Mouse (Mus musculus) liver, embryonic 13.5 days (tissue): Measurements from ENCODE around the gene Sin3b. TPM values are rescaled to one million over a fixed set of nuclear protein-coding genes. Genes with fewer than 3 reads are reported as not detected.
A peak's percentile ranks its signal among the peaks of the same experiment; 100 is the strongest.
"Not testable (repeated sequence)": the region's sequence is repeated elsewhere in the genome, so short reads cannot be mapped to it uniquely, and the experiment has no call there.

Source experiments
- ATAC-seq: fragments of 200-750 bp; cut with Nextera tagmentation; 2 replicates; pipeline ENCODE4 v1.8.0; 2017; ENCODE audit warnings: low read depth, mild to moderate bottlenecking, moderate number of reproducible peaks, moderate library complexity
- DNase-seq: peaks from one replicate; pipeline ENCODE4 v3.0.0; 2022
- H3K27ac ChIP-seq: fragments of 300-500 bp; sonication (generic); 2 replicates; pipeline ENCODE4 v1.5.1; 2015; ENCODE audit warnings: moderate library complexity, mild to moderate bottlenecking, inconsistent platforms
- H3K27me3 ChIP-seq: fragments of 300-500 bp; sonication (generic); 2 replicates; pipeline ENCODE4 v1.6.1; 2015; ENCODE audit warnings: mild to moderate bottlenecking, inconsistent platforms
- H3K36me3 ChIP-seq: fragments of 300-500 bp; sonication (generic); 2 replicates; pipeline ENCODE4 v1.6.1; 2015; ENCODE audit warnings: mild to moderate bottlenecking, inconsistent platforms
- H3K4me1 ChIP-seq: fragments of 300-500 bp; sonication (generic); replicated peaks from 2 replicates; pipeline ENCODE4 v1.6.1; 2015; ENCODE audit warnings: inconsistent platforms
- H3K4me2 ChIP-seq: fragments of 300-500 bp; sonication (generic); 2 replicates; pipeline ENCODE4 v1.6.1; 2015; ENCODE audit warnings: inconsistent platforms, mild to moderate bottlenecking, moderate library complexity
- H3K4me3 ChIP-seq: fragments of 300-500 bp; sonication (generic); replicated peaks from 2 replicates; pipeline ENCODE4 v1.5.1; 2015; ENCODE audit warnings: mild to moderate bottlenecking, inconsistent platforms
- H3K9ac ChIP-seq: fragments of 300-500 bp; sonication (generic); 2 replicates; pipeline ENCODE4 v1.6.1; 2015; ENCODE audit warnings: mild to moderate bottlenecking, inconsistent platforms
- H3K9me3 ChIP-seq: fragments of 300-500 bp; sonication (generic); replicated peaks from 2 replicates; pipeline ENCODE4 v1.6.1; 2016; ENCODE audit warnings: inconsistent platforms
- WGBS: fragments of 180-500 bp; shearing (Covaris S2); methylation state at CpG from one replicate; pipeline ENCODE4 v1.1.7; 2015; ENCODE audit not compliant: insufficient replicate concordance; 5-methylcytosine and 5-hydroxymethylcytosine counted together
- polyA plus RNA-seq: library from polyadenylated mRNA; unstranded; fragments of >200 nt; fragmentation: Nextera tagmentation; extraction: Ambion mirVana; gene quantifications from 2 replicates; pipeline ENCODE4 v1.2.1, GENCODE M21; 2015

Sin3b gene
- 65.0 and 68.0 TPM in 2 replicates for polyA plus RNA-seq

GRCm38 (mm10) chr8:72722769-72723650 is at the start of gene Sin3b:
Gene Sin3b, plus strand, starts transcription at chr8:72723285.
- H3K4me2 ChIP-seq: peak within 1 kb of the TSS; percentile 86
- peak; percentile 97 for ATAC-seq
- no peaks in the 10 kb centered on the region for H3K9me3 ChIP-seq
- H3K4me1 ChIP-seq: peaks cover 27% of the 10 kb centered on the region
- no peaks in the 10 kb centered on the region for H3K27me3 ChIP-seq
- peak within 1 kb of the TSS; percentile 92 for H3K9ac ChIP-seq
- H3K4me3 ChIP-seq: peak within 1 kb of the TSS; percentile 96
- 13% methylated on average over 56 of the region's 56 CpGs for WGBS
- H3K36me3 ChIP-seq: peaks cover 32% of the 10 kb centered on the region
- DNase-seq: peak; percentile 91
- H3K27ac ChIP-seq: peak within 1 kb of the TSS; percentile 18; the same call in 1 of the 2 replicates

- ATAC-seq (no peak), DNase-seq (no peak)
- Histone ChIP-seq H3K9me3 (no peaks in the 10 kb centered on the region), H3K4me1 (no peaks in the 10 kb centered on the region), H3K27me3 (no peaks in the 10 kb centered on the region), H3K27ac (no peak overlapping the region), H3K4me2 (no peak overlapping the region), H3K36me3 (no peaks in the 10 kb centered on the region), H3K4me3 (no peak overlapping the region), H3K9ac (no peak overlapping the region)
- WGBS: 65% methylated on average over 2 of the region's 2 CpGs
Measured at GRCm38 (mm10) chr8:72674184-72674583, 48.9 kb upstream of the Sin3b start.

- H3K4me2 ChIP-seq: no peak overlapping the region
- H3K4me3 ChIP-seq: no peak overlapping the region
- H3K4me1 ChIP-seq: no peaks in the 10 kb centered on the region
- no peak overlapping the region for H3K27ac ChIP-seq
- 42% methylated on average over 4 of the region's 4 CpGs for WGBS
- ATAC-seq: no peak
- no peaks in the 10 kb centered on the region for H3K36me3 ChIP-seq
- H3K27me3 ChIP-seq: no peaks in the 10 kb centered on the region
- H3K9me3 ChIP-seq: no peaks in the 10 kb centered on the region
- DNase-seq: no peak
- no peak overlapping the region for H3K9ac ChIP-seq
Measured at GRCm38 (mm10) chr8:72676436-72676835, 46.6 kb upstream of the Sin3b start.

GRCm38 (mm10) chr8:72676844-72677243 is 46.2 kb upstream of the Sin3b start:
- not testable (repeated sequence) for H3K9ac ChIP-seq
- WGBS: 70% methylated on average over 2 of the region's 2 CpGs

GRCm38 (mm10) chr8:72677331-72677730 is 45.8 kb upstream of the Sin3b start:
- Histone ChIP-seq H3K9me3 (no peaks in the 10 kb centered on the region), H3K4me3 (no peak overlapping the region), H3K4me2 (no peak overlapping the region), H3K4me1 (no peaks in the 10 kb centered on the region), H3K27me3 (no peaks in the 10 kb centered on the region), H3K36me3 (no peaks in the 10 kb centered on the region), H3K9ac (no peak overlapping the region), H3K27ac (no peak overlapping the region)
- WGBS: 57% methylated on average over 5 of the region's 5 CpGs
- ATAC-seq (no peak), DNase-seq (no peak)

More at GRCm38 (mm10) chr8:72676844-72677243, 46.2 kb upstream of the Sin3b start:
- H3K4me2 ChIP-seq, H3K9me3 ChIP-seq, H3K27ac ChIP-seq, DNase-seq, ATAC-seq, H3K36me3 ChIP-seq, H3K4me3 ChIP-seq, H3K27me3 ChIP-seq, H3K4me1 ChIP-seq: not testable (repeated sequence)

- Histone ChIP-seq H3K9me3 (no peaks in the 10 kb centered on the region), H3K27ac (no peak overlapping the region), H3K27me3 (no peaks in the 10 kb centered on the region), H3K36me3 (no peaks in the 10 kb centered on the region), H3K4me3 (no peak overlapping the region), H3K4me2 (no peak overlapping the region), H3K9ac (no peak overlapping the region), H3K4me1 (no peaks in the 10 kb centered on the region)
- ATAC-seq (no peak), DNase-seq (peak; percentile 11)
- WGBS: 14% methylated on average over 3 of the region's 3 CpGs
Measured at GRCm38 (mm10) chr8:72680133-72680532, 43.0 kb upstream of the Sin3b start.

GRCm38 (mm10) chr8:72682051-72682687 is 40.9 kb upstream of the Sin3b start:
- no peak for ATAC-seq
- DNase-seq: no peak
- Histone ChIP-seq H3K36me3 (no peaks in the 10 kb centered on the region), H3K27me3 (no peaks in the 10 kb centered on the region), H3K9ac (no peak overlapping the region), H3K4me3 (no peak overlapping the region), H3K9me3 (no peaks in the 10 kb centered on the region), H3K27ac (no peak overlapping the region), H3K4me1 (no peaks in the 10 kb centered on the region), H3K4me2 (no peak overlapping the region)
- WGBS: 64% methylated on average over 4 of the region's 4 CpGs

- DNase-seq (no peak), ATAC-seq (peak; percentile 55)
- Histone ChIP-seq H3K27me3 (no peaks in the 10 kb centered on the region), H3K9ac (no peak overlapping the region), H3K36me3 (no peaks in the 10 kb centered on the region), H3K4me3 (no peak overlapping the region), H3K27ac (no peak overlapping the region; the same call in 1 of the 2 replicates), H3K4me2 (no peak overlapping the region), H3K4me1 (no peaks in the 10 kb centered on the region), H3K9me3 (no peaks in the 10 kb centered on the region)
- 10% methylated on average over 2 of the region's 2 CpGs for WGBS
Measured at GRCm38 (mm10) chr8:72683010-72683521, 40.0 kb upstream of the Sin3b start.

GRCm38 (mm10) chr8:72683572-72684099 is 39.4 kb upstream of the Sin3b start:
- H3K27ac ChIP-seq, ATAC-seq, DNase-seq: not testable (repeated sequence)

GRCm38 (mm10) chr8:72698349-72698926 is 24.6 kb upstream of the Sin3b start:
- DNase-seq (no peak), ATAC-seq (no peak)
- H3K9me3 ChIP-seq: no peaks in the 10 kb centered on the region
- no peaks in the 10 kb centered on the region for H3K27me3 ChIP-seq
- no peak overlapping the region for H3K4me3 ChIP-seq
- no peak overlapping the region for H3K9ac ChIP-seq
- H3K36me3 ChIP-seq: no peaks in the 10 kb centered on the region
- no peak overlapping the region for H3K27ac ChIP-seq
- no peaks in the 10 kb centered on the region for H3K4me1 ChIP-seq
- no peak overlapping the region for H3K4me2 ChIP-seq
- 78% methylated on average over 2 of the region's 2 CpGs for WGBS

More at GRCm38 (mm10) chr8:72683572-72684099, 39.4 kb upstream of the Sin3b start:
- WGBS: 61% methylated on average over 5 of the region's 5 CpGs
- not testable (repeated sequence) for H3K4me2 ChIP-seq, H3K4me1 ChIP-seq, H3K9ac ChIP-seq, H3K27me3 ChIP-seq, H3K36me3 ChIP-seq, H3K9me3 ChIP-seq, H3K4me3 ChIP-seq

GRCm38 (mm10) chr8:72712569-72712968 is 10.5 kb upstream of the Sin3b start:
- Histone ChIP-seq H3K9me3 (no peaks in the 10 kb centered on the region), H3K4me1 (0 out of 2 replicates have a peak, but pooled peaks cover 8% of the 10 kb centered on the region), H3K36me3 (no peaks in the 10 kb centered on the region), H3K4me3 (no peak overlapping the region), H3K4me2 (no peak overlapping the region), H3K27ac (no peak overlapping the region), H3K9ac (no peak overlapping the region), H3K27me3 (no peaks in the 10 kb centered on the region)
- WGBS: 49% methylated on average over 6 of the region's 6 CpGs
- DNase-seq: no peak
- ATAC-seq: no peak
